Mouse (Mus musculus) neural tube, embryonic 14.5 days (tissue): ENCODE measurements around the gene Prex1. TPM values are rescaled to one million over a fixed set of nuclear protein-coding genes. Genes with fewer than 3 reads are reported as not detected.
A peak's percentile ranks its signal among the peaks of the same experiment; 100 is the strongest.

Source experiments
- ATAC-seq: fragments of 200-750 bp; cut with Nextera tagmentation; 2 replicates; pipeline ENCODE4 v1.8.0; 2017; ENCODE audit warnings: low read depth, mild to moderate bottlenecking, moderate TSS enrichment, moderate library complexity
- H3K27ac ChIP-seq: fragments of 300-500 bp; sonication (generic); 2 replicates; pipeline ENCODE4 v1.5.1; 2014; ENCODE audit warnings: low read depth, mild to moderate bottlenecking, control low read depth, low read length, moderate library complexity, mixed read lengths
- H3K27me3 ChIP-seq: fragments of 300-500 bp; sonication (generic); 2 replicates; pipeline ENCODE4 v1.6.1; 2014; ENCODE audit warnings: low read length; ENCODE audit not compliant: control insufficient read depth, insufficient read depth
- H3K36me3 ChIP-seq: fragments of 300-500 bp; sonication (generic); 2 replicates; pipeline ENCODE4 v1.6.1; 2014; ENCODE audit warnings: low read length, mixed read lengths; ENCODE audit not compliant: control insufficient read depth, insufficient read depth
- H3K4me1 ChIP-seq: fragments of 300-500 bp; sonication (generic); 2 replicates; pipeline ENCODE4 v1.6.1; 2014; ENCODE audit warnings: low read length; ENCODE audit not compliant: control insufficient read depth, insufficient read depth
- H3K4me2 ChIP-seq: fragments of 300-500 bp; sonication (generic); 2 replicates; pipeline ENCODE4 v1.6.1; 2014; ENCODE audit warnings: mild to moderate bottlenecking, low read depth, low read length, control low read depth
- H3K4me3 ChIP-seq: fragments of 300-500 bp; sonication (generic); 2 replicates; pipeline ENCODE4 v1.5.1; 2014; ENCODE audit warnings: low read depth, low read length, control low read depth, mixed read lengths
- H3K9ac ChIP-seq: fragments of 300-500 bp; sonication (generic); replicated peaks from 2 replicates; pipeline ENCODE4 v1.6.1; 2014; ENCODE audit warnings: low read depth, mild to moderate bottlenecking, control low read depth, low read length, mixed read lengths
- H3K9me3 ChIP-seq: fragments of 300-500 bp; sonication (generic); 2 replicates; pipeline ENCODE4 v1.6.1; 2016; ENCODE audit warnings: low read length; ENCODE audit not compliant: control insufficient read depth
- WGBS: fragments of 180-500 bp; shearing (Covaris S2); extraction: QIAGEN DNeasy Blood & Tissue Kit; methylation state at CpG from one replicate; pipeline ENCODE4 v1.1.7; 2014; 5-methylcytosine and 5-hydroxymethylcytosine counted together
- polyA plus RNA-seq: library from polyadenylated mRNA; unstranded; fragments of >200 nt; fragmentation: Nextera tagmentation; extraction: Ambion mirVana; gene quantifications from 2 replicates; pipeline ENCODE4 v1.2.1, GENCODE M21; 2014

Prex1 gene
- polyA plus RNA-seq, 1 experiment from 2014 or later, result 25.9 TPM

DNA sequence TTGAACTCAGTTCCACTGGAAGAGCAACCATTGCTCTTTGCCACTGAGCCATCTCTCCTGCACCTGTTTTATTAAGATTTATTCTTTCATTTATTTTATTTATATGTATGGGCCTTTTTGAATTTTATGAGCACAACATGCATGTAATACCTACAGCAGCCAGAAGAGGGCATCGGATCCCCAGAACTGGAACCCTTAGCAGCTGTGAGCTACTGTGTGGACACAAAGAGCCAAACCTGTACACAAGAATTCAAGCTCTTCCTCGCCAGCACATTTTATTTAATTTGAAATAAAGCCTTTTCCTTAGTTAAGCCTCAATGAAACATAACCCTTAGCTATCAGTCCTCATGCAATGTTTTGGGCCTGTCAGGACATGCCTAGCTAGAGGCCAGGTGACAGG is 158.1 kb downstream of the Prex1 start:
- no peak for ATAC-seq
- Histone ChIP-seq H3K4me2 (no peak overlapping the region), H3K9me3 (no peaks in the 10 kb centered on the region), H3K27ac (no peak overlapping the region), H3K4me3 (no peak overlapping the region), H3K9ac (no peak overlapping the region), H3K27me3 (no peaks in the 10 kb centered on the region), H3K4me1 (peaks cover 23% of the 10 kb centered on the region), H3K36me3 (no peaks in the 10 kb centered on the region)
- 45% methylated on average over 2 of the region's 2 CpGs for WGBS

DNA sequence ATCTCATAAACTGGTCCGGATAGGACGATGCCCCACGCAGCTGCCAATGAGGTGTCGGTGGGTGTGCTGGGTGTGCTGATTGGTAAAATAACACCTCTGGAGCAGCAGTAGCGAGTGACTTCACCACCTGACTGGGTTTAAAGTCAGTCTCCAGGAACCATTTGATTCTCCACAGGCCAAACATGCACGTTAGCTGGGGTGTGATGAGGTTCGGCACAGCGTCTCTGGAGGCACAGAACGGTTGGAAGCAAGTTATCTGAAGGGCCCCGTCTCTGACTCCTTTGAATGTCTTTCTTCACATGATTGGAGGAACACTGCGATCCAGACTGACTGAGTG is 159.5 kb downstream of the Prex1 start:
- Histone ChIP-seq H3K4me2 (no peak overlapping the region), H3K4me3 (no peak overlapping the region), H3K4me1 (peaks cover 22% of the 10 kb centered on the region; the same call in 1 of the 2 replicates), H3K9me3 (no peaks in the 10 kb centered on the region), H3K27me3 (no peaks in the 10 kb centered on the region), H3K9ac (no peak overlapping the region), H3K36me3 (no peaks in the 10 kb centered on the region), H3K27ac (no peak overlapping the region)
- no peak for ATAC-seq
- whole genome bisulfite sequencing, result 69% methylated on average over 11 of the region's 11 CpGs

GRCm38 (mm10) chr2:166553502-166554168 is 160.0 kb downstream of the Prex1 start:
- H3K36me3 ChIP-seq, result no peaks in the 10 kb centered on the region
- no peaks in the 10 kb centered on the region for H3K9me3 ChIP-seq
- 29% methylated on average over 18 of the region's 18 CpGs for WGBS
- H3K27me3 ChIP-seq, result no peaks in the 10 kb centered on the region
- no peak overlapping the region for H3K4me3 ChIP-seq
- no peak overlapping the region for H3K9ac ChIP-seq
- H3K4me1 ChIP-seq, result peaks cover 22% of the 10 kb centered on the region; the same call in 1 of the 2 replicates
- ATAC-seq, result no peak
- H3K27ac ChIP-seq, result no peak overlapping the region
- no peak overlapping the region; the same call in 1 of the 2 replicates for H3K4me2 ChIP-seq

GRCm38 (mm10) chr2:166552657-166553056 is 161.0 kb downstream of the Prex1 start:
- H3K4me3 ChIP-seq, result no peak overlapping the region
- no peaks in the 10 kb centered on the region for H3K27me3 ChIP-seq
- no peak overlapping the region for H3K9ac ChIP-seq
- H3K4me2 ChIP-seq, result no peak overlapping the region
- no peaks in the 10 kb centered on the region for H3K36me3 ChIP-seq
- 34% methylated on average over 6 of the region's 6 CpGs for whole genome bisulfite sequencing
- no peaks in the 10 kb centered on the region for H3K9me3 ChIP-seq
- H3K4me1 ChIP-seq, result peaks cover 18% of the 10 kb centered on the region; the same call in 1 of the 2 replicates
- ATAC-seq, result no peak
- H3K27ac ChIP-seq, result no peak overlapping the region

DNA sequence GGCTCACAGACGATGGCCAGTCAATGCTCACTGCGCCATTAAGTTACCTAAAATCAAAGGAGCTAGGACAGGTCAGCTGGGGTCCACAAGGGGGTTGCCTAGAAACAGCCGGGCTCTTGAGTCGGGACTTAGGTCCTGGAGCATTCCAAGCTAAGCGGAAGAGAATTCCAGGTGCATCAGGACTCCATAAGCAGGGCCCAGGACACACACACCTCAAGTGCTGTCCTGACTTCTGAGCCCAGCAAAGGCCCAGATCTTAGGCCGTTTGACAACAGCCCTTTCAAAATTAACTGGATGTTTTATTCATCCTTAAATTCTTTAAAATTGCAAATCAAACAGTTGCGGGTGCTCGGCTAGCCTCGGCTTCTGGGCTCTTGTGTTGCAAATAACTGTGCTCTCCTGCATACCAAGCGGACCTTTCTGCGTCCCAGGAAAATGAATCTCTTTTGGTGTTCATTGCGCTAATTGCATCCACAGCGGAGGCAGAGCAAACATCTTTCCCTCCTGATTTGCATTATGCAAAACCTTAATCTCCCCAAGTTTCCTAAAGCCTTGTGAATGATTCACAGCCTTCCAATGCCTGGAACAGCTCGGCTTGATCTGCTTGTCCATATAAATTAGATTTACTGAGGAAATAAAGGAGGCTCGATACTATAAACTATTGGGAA is 161.7 kb downstream of the Prex1 start:
- Histone ChIP-seq H3K27me3 (no peaks in the 10 kb centered on the region), H3K4me2 (no peak overlapping the region), H3K9ac (no peak overlapping the region), H3K4me3 (no peak overlapping the region), H3K27ac (0 out of 2 replicates have a peak overlapping the region, but pooled peaks have one; percentile 3), H3K36me3 (no peaks in the 10 kb centered on the region), H3K4me1 (peaks cover 18% of the 10 kb centered on the region; the same call in 1 of the 2 replicates), H3K9me3 (no peaks in the 10 kb centered on the region)
- no peak for ATAC-seq
- 21% methylated on average over 15 of the region's 15 CpGs for WGBS

DNA sequence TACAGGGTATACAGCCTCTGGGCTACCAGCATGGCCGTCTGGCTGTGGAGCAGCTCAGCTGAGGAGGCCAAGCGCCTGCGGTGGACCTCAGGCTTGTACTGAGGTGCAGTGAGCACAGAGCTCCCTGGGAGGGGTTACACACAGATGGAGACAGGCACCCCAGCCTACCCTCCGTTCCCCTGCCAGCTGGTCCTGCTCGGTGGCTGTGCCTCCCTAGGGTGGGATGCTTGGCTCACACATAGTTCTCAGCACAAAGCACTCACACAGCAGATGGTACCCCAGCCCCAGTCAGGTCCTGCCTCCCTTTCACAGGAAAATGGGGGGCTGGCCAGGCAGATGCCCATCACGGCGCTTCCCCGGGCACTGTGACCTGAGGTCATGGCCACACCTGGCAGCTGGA is 163.8 kb downstream of the Prex1 start:
- H3K27ac ChIP-seq, result no peak overlapping the region
- ATAC-seq, result peak; percentile 66
- H3K9ac ChIP-seq, result no peak overlapping the region
- H3K36me3 ChIP-seq, result no peaks in the 10 kb centered on the region
- H3K4me1 ChIP-seq, result peaks cover 22% of the 10 kb centered on the region; the same call in 1 of the 2 replicates
- no peaks in the 10 kb centered on the region for H3K9me3 ChIP-seq
- no peaks in the 10 kb centered on the region for H3K27me3 ChIP-seq
- no peak overlapping the region for H3K4me3 ChIP-seq
- whole genome bisulfite sequencing, result 33% methylated on average over 8 of the region's 8 CpGs
- no peak overlapping the region for H3K4me2 ChIP-seq

DNA sequence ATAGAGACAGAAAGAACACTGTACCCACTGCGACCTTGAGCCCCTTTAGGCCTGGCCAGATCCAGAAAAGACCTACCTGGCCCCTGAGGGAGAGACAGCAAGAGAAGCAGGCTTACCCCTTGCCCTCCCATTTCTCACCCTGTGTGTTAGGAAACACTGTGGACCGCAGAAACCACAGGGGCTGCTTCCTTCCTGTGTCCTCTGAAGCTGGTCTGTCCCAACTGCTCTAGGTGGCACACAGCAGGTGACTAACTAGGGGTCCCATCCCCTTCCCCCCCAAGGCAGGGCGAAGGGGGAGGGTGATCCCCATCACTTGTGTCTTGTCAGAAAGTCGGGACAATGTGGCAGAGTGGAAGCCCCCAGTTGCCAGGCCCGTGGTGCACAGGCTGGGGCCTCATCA is 164.6 kb downstream of the Prex1 start:
- Histone ChIP-seq H3K9me3 (no peaks in the 10 kb centered on the region), H3K4me3 (no peak overlapping the region), H3K36me3 (no peaks in the 10 kb centered on the region), H3K4me2 (no peak overlapping the region), H3K4me1 (peaks cover 22% of the 10 kb centered on the region; the same call in 1 of the 2 replicates), H3K27ac (no peak overlapping the region), H3K9ac (no peak overlapping the region), H3K27me3 (no peaks in the 10 kb centered on the region)
- ATAC-seq, result no peak
- 89% methylated on average over 5 of the region's 5 CpGs for WGBS

DNA sequence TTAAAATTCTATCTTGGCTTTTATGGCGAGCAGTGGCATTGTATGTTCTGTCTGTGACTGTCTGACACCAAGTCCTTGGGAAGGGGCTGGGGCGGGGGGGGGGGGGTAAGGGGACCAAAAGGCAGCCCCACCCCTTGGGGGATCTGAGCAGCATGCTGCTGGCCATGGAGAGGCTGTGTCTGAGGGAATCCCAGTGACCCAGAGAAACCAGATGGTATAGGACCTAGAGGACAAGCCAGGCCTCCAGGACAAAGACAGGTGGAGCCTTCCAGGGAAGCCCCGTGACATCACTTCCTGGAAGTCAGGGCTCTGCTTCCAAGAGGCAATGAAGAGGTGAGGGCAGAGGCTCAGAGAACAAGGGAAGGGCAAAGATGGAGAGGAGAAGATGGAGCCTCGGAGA is 168.1 kb downstream of the Prex1 start:
- Histone ChIP-seq H3K9me3 (no peaks in the 10 kb centered on the region), H3K36me3 (no peaks in the 10 kb centered on the region), H3K9ac (no peak overlapping the region), H3K27me3 (no peaks in the 10 kb centered on the region), H3K4me2 (no peak overlapping the region), H3K27ac (no peak overlapping the region), H3K4me3 (no peak overlapping the region), H3K4me1 (peaks cover 15% of the 10 kb centered on the region; the same call in 1 of the 2 replicates)
- 60% methylated on average over 4 of the region's 4 CpGs for WGBS
- no peak for ATAC-seq

GRCm38 (mm10) chr2:166544575-166545251 is 168.9 kb downstream of the Prex1 start:
- Histone ChIP-seq H3K4me2 (no peak overlapping the region), H3K4me3 (no peak overlapping the region), H3K27me3 (no peaks in the 10 kb centered on the region), H3K9ac (no peak overlapping the region), H3K4me1 (peaks cover 10% of the 10 kb centered on the region; the same call in 1 of the 2 replicates), H3K9me3 (no peaks in the 10 kb centered on the region), H3K36me3 (no peaks in the 10 kb centered on the region), H3K27ac (no peak overlapping the region)
- 56% methylated on average over 7 of the region's 7 CpGs for WGBS
- ATAC-seq, result no peak
